Mouse (Mus musculus) cerebellum, adult (tissue): ENCODE measurements around the gene Slc13a2.

ENCODE experiments used
- ATAC-seq: cut with Nextera tagmentation; 2 replicates; pipeline ENCODE4 v1.9.2; 2017; ENCODE audit warnings: mild to moderate bottlenecking, moderate library complexity, mixed read lengths; ENCODE audit not compliant: insufficient number of reproducible peaks, low FRiP score, low TSS enrichment

The Slc13a2 gene

GRCm38 (mm10) chr11:78422055-78422819 is at the start of gene Slc13a2:
TSS of gene Slc13a2 (minus strand) at chr11:78422217.
- ATAC-seq, result no peak

GRCm38 (mm10) chr11:78471326-78472103 is 49.5 kb upstream of the Slc13a2 start:
- ATAC-seq, result no peak

- ATAC-seq, result no peak
Measured at GRCm38 (mm10) chr11:78467932-78468331, 45.9 kb upstream of the Slc13a2 start.

GRCm38 (mm10) chr11:78467515-78467914 is 45.5 kb upstream of the Slc13a2 start:
- ATAC-seq, result no peak

GRCm38 (mm10) chr11:78466242-78466912 is 44.4 kb upstream of the Slc13a2 start:
- no peak for ATAC-seq

GRCm38 (mm10) chr11:78465568-78466180 is 43.7 kb upstream of the Slc13a2 start, which contains the start of gene Slc46a1:
TSS of gene Slc46a1 (plus strand) at chr11:78465697.
- ATAC-seq, result peak; percentile 52; the same call in 1 of the 2 replicates

- no peak for ATAC-seq
Measured at GRCm38 (mm10) chr11:78465116-78465515, 43.1 kb upstream of the Slc13a2 start.

GRCm38 (mm10) chr11:78463286-78464036 is 41.4 kb upstream of the Slc13a2 start:
- no peak for ATAC-seq

GRCm38 (mm10) chr11:78462669-78463068 is 40.7 kb upstream of the Slc13a2 start:
- no peak for ATAC-seq

GRCm38 (mm10) chr11:78461894-78462293 is 39.9 kb upstream of the Slc13a2 start:
- ATAC-seq, result no peak

GRCm38 (mm10) chr11:78458740-78459139 is 36.7 kb upstream of the Slc13a2 start:
- ATAC-seq, result no peak

GRCm38 (mm10) chr11:78455308-78455707 is 33.3 kb upstream of the Slc13a2 start:
- no peak for ATAC-seq

- ATAC-seq, result no peak
Measured at GRCm38 (mm10) chr11:78454276-78454675, 32.3 kb upstream of the Slc13a2 start.

GRCm38 (mm10) chr11:78453675-78454074 is 31.7 kb upstream of the Slc13a2 start:
- no peak for ATAC-seq

GRCm38 (mm10) chr11:78450337-78450736 is 28.3 kb upstream of the Slc13a2 start:
- no peak for ATAC-seq

GRCm38 (mm10) chr11:78448242-78448641 is 26.2 kb upstream of the Slc13a2 start:
- no peak for ATAC-seq

- ATAC-seq, result no peak
Measured at GRCm38 (mm10) chr11:78447168-78447567, 25.2 kb upstream of the Slc13a2 start.

GRCm38 (mm10) chr11:78443115-78443514 is 21.1 kb upstream of the Slc13a2 start:
- no peak for ATAC-seq

GRCm38 (mm10) chr11:78438399-78438930 is 16.4 kb upstream of the Slc13a2 start:
- no peak for ATAC-seq

- ATAC-seq, result no peak
Measured at GRCm38 (mm10) chr11:78437182-78437581, 15.2 kb upstream of the Slc13a2 start.
